Mouse (Mus musculus) CH12.LX (cell line): Measurements from ENCODE around the gene Agtrap. TPM values are rescaled to one million over a fixed set of nuclear protein-coding genes. Genes with fewer than 3 reads are reported as not detected.

Experiments
- DNase-seq: peaks from one replicate; pipeline ENCODE4 v3.0.0-alpha.2; 2013; ENCODE audit errors: extremely low read depth
- H3K27ac ChIP-seq: 2 replicates; pipeline ENCODE4 v1.5.1; 2012; ENCODE audit warnings: low read depth, mild to moderate bottlenecking, control low read depth, moderate library complexity; ENCODE audit not compliant: insufficient read depth
- H3K27me3 ChIP-seq: replicated peaks from 2 replicates; pipeline ENCODE3; 2012; ENCODE audit warnings: inconsistent platforms
- H3K36me3 ChIP-seq, 2 experiments: replicated peaks in 1 of 2; 2 replicates each; pipeline versions ENCODE3 to v1.6.1; 2012; ENCODE audit warnings: inconsistent platforms in 1 of 2, low read length in 1 of 2, mild to moderate bottlenecking in 1 of 2, mixed read lengths in 1 of 2, moderate library complexity in 1 of 2; ENCODE audit not compliant: control insufficient read depth in 1 of 2, insufficient read depth in 1 of 2
- H3K4me1 ChIP-seq, 2 experiments: 2 replicates each; pipeline ENCODE4 v1.6.1; 2012; ENCODE audit warnings: inconsistent platforms in 1 of 2, moderate library complexity in 1 of 2; ENCODE audit not compliant: insufficient read depth in 2 of 2, control insufficient read depth in 1 of 2
- H3K4me2 ChIP-seq: 2 replicates; pipeline ENCODE4 v1.6.1; 2012; ENCODE audit warnings: low read depth, mild to moderate bottlenecking, control low read depth; ENCODE audit not compliant: poor library complexity, insufficient read depth, severe bottlenecking
- H3K4me3 ChIP-seq, 3 experiments: fragments of 150-350 bp in 1 of 3; sonication (generic) in 1 of 3; replicated peaks in 1 of 3; 2 replicates each; pipeline versions ENCODE3 to v1.5.1; 2011 to 2012; ENCODE audit warnings: low read depth in 2 of 3, low read length in 2 of 3, mild to moderate bottlenecking in 2 of 3, moderate library complexity in 2 of 3, control low read depth in 1 of 3, improper control_type of control experiment in 1 of 3, inconsistent platforms in 1 of 3, mixed read lengths in 1 of 3; ENCODE audit not compliant: poor library complexity in 1 of 3
- H3K79me2 ChIP-seq: replicated peaks from 2 replicates; pipeline ENCODE4 v1.6.1; 2012; ENCODE audit warnings: mild to moderate bottlenecking, moderate library complexity; ENCODE audit not compliant: control insufficient read depth, poor library complexity, insufficient read depth, severe bottlenecking; ENCODE audit errors: extremely low read depth
- H3K9ac ChIP-seq: 2 replicates; pipeline ENCODE4 v1.6.1; 2012; ENCODE audit warnings: low read depth, mild to moderate bottlenecking, control low read depth, moderate library complexity; ENCODE audit not compliant: insufficient read depth
- H3K9me3 ChIP-seq: replicated peaks from 2 replicates; pipeline ENCODE3; 2012; ENCODE audit warnings: low read length, inconsistent platforms, mixed read lengths
- BHLHE40 ChIP-seq: IDR thresholded peaks from 2 replicates; pipeline ENCODE4 v1.6.1; 2011; ENCODE audit warnings: mild to moderate bottlenecking, low read depth, low read length, improper control_type of control experiment
- CHD1 ChIP-seq: IDR thresholded peaks from 2 replicates; pipeline ENCODE4 v1.6.1; 2012; ENCODE audit warnings: low read depth, low read length, improper control_type of control experiment, inconsistent platforms
- CHD2 ChIP-seq: IDR thresholded peaks from 2 replicates; pipeline ENCODE4 v1.6.1; 2011; ENCODE audit warnings: low read length, improper control_type of control experiment
- CTCF ChIP-seq, 2 experiments: IDR thresholded peaks in 1 of 2; conservative IDR thresholded peaks in 1 of 2; 2 replicates each; pipeline ENCODE4 v1.5.1; 2011 to 2012; ENCODE audit warnings: low read depth in 2 of 2, low read length in 2 of 2, improper control_type of control experiment in 1 of 2, inconsistent platforms in 1 of 2, mild to moderate bottlenecking in 1 of 2, moderate library complexity in 1 of 2
- E2F4 ChIP-seq: IDR thresholded peaks from 2 replicates; pipeline ENCODE4 v1.6.1; 2011; ENCODE audit warnings: low read depth, low read length, improper control_type of control experiment; ENCODE audit not compliant: insufficient replicate concordance
- ELF1 ChIP-seq: IDR thresholded peaks from 2 replicates; pipeline ENCODE4 v1.6.1; 2014; ENCODE audit warnings: low read depth, mild to moderate bottlenecking, inconsistent platforms, low read length, improper control_type of control experiment
- EP300 ChIP-seq: IDR thresholded peaks from 2 replicates; pipeline ENCODE4 v1.6.1; 2011; ENCODE audit warnings: low read length, improper control_type of control experiment
- IRF4 ChIP-seq: IDR thresholded peaks from 2 replicates; pipeline ENCODE4 v1.6.1; 2014; ENCODE audit warnings: low read depth, mild to moderate bottlenecking, inconsistent platforms, low read length, improper control_type of control experiment
- MAX ChIP-seq: IDR thresholded peaks from 2 replicates; pipeline ENCODE4 v1.6.1; 2011; ENCODE audit warnings: low read length, improper control_type of control experiment
- MEF2A ChIP-seq: IDR thresholded peaks from 2 replicates; pipeline ENCODE4 v1.6.1; 2014; ENCODE audit warnings: low read depth, mild to moderate bottlenecking, inconsistent platforms, low read length, improper control_type of control experiment, borderline replicate concordance
- POLR2A ChIP-seq: IDR thresholded peaks from 2 replicates; pipeline ENCODE4 v1.6.1; 2011; ENCODE audit warnings: low read depth, mild to moderate bottlenecking, improper control_type of control experiment, low read length
- POLR2AphosphoS2 ChIP-seq: IDR thresholded peaks from 2 replicates; pipeline ENCODE4 v1.6.1; 2011; ENCODE audit warnings: low read depth, low read length, improper control_type of control experiment
- TCF12 ChIP-seq: IDR thresholded peaks from 2 replicates; pipeline ENCODE4 v1.6.1; 2014; ENCODE audit warnings: low read depth, mild to moderate bottlenecking, inconsistent platforms, low read length, improper control_type of control experiment
- UBTF ChIP-seq: IDR thresholded peaks from 2 replicates; pipeline ENCODE4 v1.6.1; 2012; ENCODE audit warnings: low read depth, mild to moderate bottlenecking, inconsistent platforms, low read length, improper control_type of control experiment, moderate library complexity
- USF1 ChIP-seq: IDR thresholded peaks from 2 replicates; pipeline ENCODE4 v1.6.1; 2014; ENCODE audit warnings: low read depth, mild to moderate bottlenecking, inconsistent platforms, low read length, improper control_type of control experiment
- USF2 ChIP-seq: conservative IDR thresholded peaks from 2 replicates; pipeline ENCODE4 v1.6.1; 2011; ENCODE audit warnings: low read depth, low read length, improper control_type of control experiment
- ZC3H11A ChIP-seq: IDR thresholded peaks from 2 replicates; pipeline ENCODE4 v1.6.1; 2012; ENCODE audit warnings: low read depth, mild to moderate bottlenecking, inconsistent platforms, low read length, improper control_type of control experiment
- ZKSCAN1 ChIP-seq: IDR thresholded peaks from 2 replicates; pipeline ENCODE4 v1.6.1; 2012; ENCODE audit warnings: low read depth, inconsistent platforms, low read length, improper control_type of control experiment, borderline replicate concordance
- ZMIZ1 ChIP-seq: IDR thresholded peaks from 2 replicates; pipeline ENCODE4 v1.6.1; 2012; ENCODE audit warnings: low read depth, mild to moderate bottlenecking, inconsistent platforms, low read length, improper control_type of control experiment
- dilution Hi-C: fragments of 300-500 bp; cut with MboI; formaldehyde crosslinking; loops from 2 replicates; pipeline ENCODE4 v1.14.3; 2020; ENCODE audit warnings: low sequenced_read_pairs; ENCODE audit not compliant: extremely low pct_unique_long_range_greater_than_20kb, extremely low pct_ligation_motif_present
- in situ Hi-C: fragments of 300-500 bp; cut with MboI; formaldehyde crosslinking; loops from 3 replicates; pipeline ENCODE4 v1.14.3; 2019; ENCODE audit warnings: low sequenced_read_pairs, low pct_ligation_motif_present, low pct_unique_long_range_greater_than_20kb, mixed read lengths
- polyA plus RNA-seq: library from polyadenylated mRNA; unstranded; fragments of >175 nt; gene quantifications from 2 replicates; pipeline ENCODE4 v1.2.1, GENCODE M21; 2012; ENCODE audit warnings: low read depth; ENCODE audit not compliant: insufficient read length
- total RNA-seq, 2 experiments: library from RNA; depleted of rRNA; stranded (reverse); fragments of 300-350 nt in 1 of 2; fragments of >200 nt in 1 of 2; gene quantifications; 2 replicates each; pipeline ENCODE4 v1.2.3; 2012 to 2014

Agtrap gene
- total and polyA plus RNA-seq, 3 experiments = 4.1 to 6.2 (median 5.9) TPM

- Histone ChIP-seq H3K27me3 (no peaks in the 10 kb centered on the region), H3K27ac (no peak overlapping the region), H3K4me2 (no peak overlapping the region), H3K36me3 (peaks cover 28 to 37% of the 10 kb centered on the region in 2 experiments), H3K9ac (no peak overlapping the region), H3K4me3 (no peak overlapping the region), H3K9me3 (no peaks in the 10 kb centered on the region), H3K79me2 (no peaks in the 10 kb centered on the region), H3K4me1 (peaks cover 6 to 16% of the 10 kb centered on the region in 2 experiments; a peak in 3 of 4 replicates)
- dilution Hi-C loops = no loop called here
- no peak for DNase-seq
- in situ Hi-C loops = no loop called here
- no peak for TF ChIP-seq CHD1
- no peak for TF ChIP-seq UBTF
- no peak for TF ChIP-seq TCF12
- no peak for TF ChIP-seq ELF1
- no peak for TF ChIP-seq USF2
- TF ChIP-seq MAX = no peak
- TF ChIP-seq EP300 = no peak
- no peak for TF ChIP-seq MEF2A
- TF ChIP-seq POLR2A = no peak
- TF ChIP-seq ZC3H11A = no peak
- TF ChIP-seq POLR2AphosphoS2 = no peak
Measured at GRCm38 (mm10) chr4:148084261-148084714, 3.5 kb downstream of the Agtrap start.

- Histone ChIP-seq H3K9ac (no peak overlapping the region), H3K79me2 (no peaks in the 10 kb centered on the region), H3K27ac (no peak overlapping the region), H3K27me3 (no peaks in the 10 kb centered on the region), H3K36me3 (peaks cover 28 to 42% of the 10 kb centered on the region in 2 experiments), H3K9me3 (no peaks in the 10 kb centered on the region), H3K4me2 (no peak overlapping the region), H3K4me1 (peaks cover 6 to 9% of the 10 kb centered on the region in 2 experiments; a peak in 3 of 4 replicates), H3K4me3 (no peak overlapping the region)
- no peak for DNase-seq
- dilution Hi-C loops (no loop called here), in situ Hi-C loops (no loop called here)
- TF ChIP-seq E2F4 (no peak), ZMIZ1 (no peak), USF1 (no peak), BHLHE40 (no peak), CHD2 (no peak), CTCF (conservative IDR thresholded peaks at IDR 0.05 in 1 of 2, IDR thresholded peaks at IDR 0.05 in 1 of 2; ENCODE audit: low read depth in 2 of 2, low read length in 2 of 2) (no peak), ZKSCAN1 (no peak), IRF4 (no peak)
Measured at GRCm38 (mm10) chr4:148083176-148083899, 4.5 kb downstream of the Agtrap start.
